Mouse (Mus musculus) adrenal gland, postnatal 36 days (tissue): ENCODE data around the gene Sox6. TPM values are rescaled to one million over a fixed set of nuclear protein-coding genes. Genes with fewer than 3 reads are reported as not detected.
A peak's percentile ranks its signal among the peaks of the same experiment; 100 is the strongest.

Experiments used
- DNase-seq, 2 experiments: peaks; one replicate each; pipeline ENCODE4 v3.0.0; 2021; ENCODE audit warnings: mixed read lengths in 1 of 2
- total RNA-seq, 2 experiments: library from RNA; stranded (reverse); gene quantifications; 2 replicates each; pipeline ENCODE4 v1.2.3; 2021

The Sox6 gene
- total RNA-seq, 2 experiments from 2014 or later, result 11.5 to 15.7 TPM

DNA sequence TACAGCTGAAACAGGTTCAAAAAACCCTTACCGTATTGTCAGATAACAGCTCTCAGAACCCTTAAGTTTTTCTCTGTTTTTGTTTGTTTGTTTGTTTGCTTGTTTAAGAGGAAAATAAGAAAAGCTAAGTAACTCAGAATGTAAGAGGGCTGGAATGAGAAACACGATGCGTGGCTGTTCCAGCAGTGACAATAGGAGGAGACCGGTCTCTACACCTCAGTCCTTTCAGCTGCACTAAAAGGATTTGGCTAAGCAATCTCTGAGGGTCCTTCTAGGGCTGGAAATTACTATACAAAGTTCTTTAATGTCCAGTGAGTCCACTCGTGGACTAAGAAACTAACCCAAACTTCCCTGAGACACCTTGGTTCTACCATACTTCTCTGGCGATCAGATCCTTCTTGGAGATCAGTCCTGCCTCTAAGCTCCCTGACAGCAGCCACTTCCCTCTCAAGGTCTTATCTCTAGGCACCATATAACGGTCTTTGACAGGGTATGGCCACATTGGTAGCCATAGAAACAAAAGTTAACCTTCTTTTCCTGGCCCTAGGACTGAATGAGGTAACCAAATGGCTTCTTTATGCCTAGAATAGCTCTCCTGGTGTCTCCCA, 488.3 kb downstream of the Sox6 start:
- DNase-seq, result no peak

DNA sequence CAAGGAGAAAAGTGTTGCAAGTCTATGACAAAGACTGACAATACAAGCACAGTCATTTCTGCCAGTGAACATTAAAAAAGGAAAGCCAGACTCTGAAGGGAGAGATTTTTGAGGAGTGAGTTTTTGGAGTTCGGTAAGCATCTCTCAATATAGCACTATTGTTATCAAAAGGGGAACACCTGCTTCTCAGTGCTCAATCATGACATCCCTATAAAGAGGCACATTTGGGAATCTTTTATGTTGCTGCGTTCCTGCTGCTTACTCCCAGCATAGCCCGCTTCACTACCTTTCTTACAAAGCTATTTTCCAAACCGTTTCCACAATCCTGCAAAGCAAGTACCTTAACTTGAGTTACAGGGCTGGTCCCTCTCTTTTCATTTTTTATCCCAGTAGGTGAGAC, 488.9 kb downstream of the Sox6 start:
- no peak for DNase-seq

DNA sequence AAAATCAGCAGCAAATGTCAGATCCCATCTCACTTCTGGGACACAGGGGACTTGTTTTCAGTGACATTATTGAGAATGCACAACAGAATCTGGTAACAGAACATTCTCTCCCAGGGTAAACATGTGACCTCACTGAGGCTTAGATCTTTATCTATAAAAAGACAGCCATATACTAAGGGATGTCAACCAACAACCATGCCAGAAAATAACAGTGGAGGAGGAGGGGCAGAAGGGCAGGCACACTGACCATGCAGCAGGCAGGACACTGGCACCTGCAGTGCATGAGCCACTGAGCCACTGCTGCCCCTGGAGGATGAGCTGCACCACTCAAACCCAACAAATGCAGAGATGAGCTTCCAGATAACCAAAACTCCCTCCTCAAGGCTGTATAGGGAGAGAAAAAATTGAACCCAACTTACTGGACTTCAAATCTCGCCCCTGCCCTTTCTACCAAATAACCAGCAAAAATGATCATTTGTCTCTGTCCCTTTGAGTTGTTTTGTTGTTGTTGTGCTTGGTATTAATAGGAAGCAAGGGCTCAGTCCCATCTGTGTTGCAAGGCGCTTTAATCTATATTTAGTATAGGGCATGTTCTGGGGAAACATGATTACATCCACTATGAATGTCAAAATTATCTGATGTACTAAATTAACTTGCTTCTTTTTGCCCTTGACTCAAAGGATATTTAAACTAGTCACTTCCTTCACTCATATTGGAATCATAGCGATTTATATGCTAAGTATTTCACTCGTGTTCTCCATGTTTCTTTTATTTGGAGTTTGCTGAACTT, 492.8 kb downstream of the Sox6 start:
- no peak for DNase-seq

DNA sequence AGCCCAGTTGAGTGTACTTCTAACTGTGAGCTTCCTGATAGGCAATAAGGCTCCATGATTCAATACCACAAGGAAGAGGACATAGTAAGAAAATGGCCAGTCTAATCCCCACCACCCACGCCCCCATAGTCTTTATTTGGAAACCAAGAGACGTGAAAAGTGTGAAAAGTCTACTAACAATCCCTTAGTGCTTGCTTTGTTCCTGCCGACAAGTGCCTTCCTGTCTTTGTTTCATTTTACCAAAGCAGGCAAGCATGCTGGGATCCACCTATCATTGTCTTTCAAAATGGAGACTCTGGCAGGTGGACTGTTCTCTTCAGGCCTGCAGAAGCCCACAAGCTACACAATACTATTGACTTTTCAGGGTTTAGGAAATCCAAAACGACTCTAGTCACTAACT, 495.0 kb downstream of the Sox6 start:
- no peak for DNase-seq

DNA sequence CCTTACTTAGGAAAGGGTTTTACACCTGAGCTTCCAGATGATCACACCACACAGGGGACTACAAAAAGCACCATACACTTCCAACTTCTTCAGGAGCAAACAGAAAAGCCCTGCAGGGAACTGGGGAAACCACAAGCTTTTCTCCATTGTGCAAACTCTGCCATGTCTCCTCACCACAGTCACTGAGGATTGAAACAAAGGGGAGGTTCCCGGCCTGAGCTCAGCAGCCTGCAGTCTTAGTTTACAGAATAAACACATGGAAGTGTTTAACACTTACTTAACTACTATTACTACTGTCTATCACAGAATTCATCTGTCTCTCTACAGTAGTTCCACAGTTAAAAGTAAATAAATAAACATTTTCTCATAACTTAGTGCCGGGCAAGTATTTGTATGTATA, 498.3 kb downstream of the Sox6 start:
- DNase-seq, result no peak

DNA sequence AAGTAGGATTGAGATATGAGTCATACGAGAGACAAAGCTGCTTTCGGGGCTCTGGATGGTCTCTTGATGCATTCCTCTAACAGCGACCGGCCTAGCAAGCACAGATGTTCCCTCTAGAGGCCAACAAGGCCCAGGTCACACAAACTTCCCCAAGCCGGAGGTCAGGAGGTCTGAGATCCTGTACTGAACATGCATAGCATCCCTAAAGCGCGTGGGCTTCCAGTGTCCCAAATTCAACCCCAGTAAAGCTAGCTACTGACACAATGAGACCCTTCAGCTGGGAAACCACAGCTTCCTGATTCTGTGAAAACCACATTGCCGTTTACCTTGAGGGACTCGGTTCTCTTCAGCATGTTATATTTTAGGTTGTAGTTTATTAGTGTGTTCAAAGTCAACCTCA, 499.6 kb downstream of the Sox6 start:
- no peak for DNase-seq

DNA sequence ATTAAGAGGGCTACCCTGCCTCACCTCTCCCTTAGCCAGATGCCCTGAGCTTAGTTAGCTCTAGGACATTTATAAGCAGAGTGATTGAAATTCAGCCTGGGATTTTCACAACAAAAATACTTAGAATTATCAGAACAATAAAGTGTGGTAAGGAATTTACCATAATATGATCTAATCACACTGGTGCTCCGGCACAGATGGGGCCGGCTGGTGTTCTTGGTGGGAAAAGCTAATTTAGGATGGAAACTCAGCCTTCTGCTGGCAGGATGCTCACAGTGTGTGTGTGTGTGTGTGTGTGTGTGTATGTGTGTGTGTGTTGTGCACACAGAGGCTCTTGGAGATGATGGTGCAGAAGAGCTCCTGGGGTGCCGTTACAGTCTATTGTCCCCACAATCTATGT, 501.0 kb downstream of the Sox6 start:
- no peak for DNase-seq

DNA sequence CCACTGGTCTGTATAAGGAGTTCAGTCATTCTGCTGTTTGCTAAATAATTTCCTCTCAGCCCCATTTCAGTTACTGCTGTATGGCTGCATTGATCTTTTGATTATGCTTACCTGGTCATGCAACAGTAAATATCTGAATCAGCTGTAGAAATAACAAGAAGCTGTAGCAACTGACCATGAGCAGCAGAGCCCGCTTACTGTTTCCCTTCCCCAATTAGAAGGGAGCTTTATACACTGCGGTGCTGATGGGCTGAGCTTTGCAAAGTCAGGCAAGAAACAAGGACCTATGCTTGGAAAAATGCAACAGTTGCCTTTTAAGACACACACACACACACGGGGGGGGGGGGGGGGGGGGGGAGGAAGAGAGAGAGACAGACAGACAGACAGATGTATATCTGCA, 502.1 kb downstream of the Sox6 start:
- no peak for DNase-seq

DNA sequence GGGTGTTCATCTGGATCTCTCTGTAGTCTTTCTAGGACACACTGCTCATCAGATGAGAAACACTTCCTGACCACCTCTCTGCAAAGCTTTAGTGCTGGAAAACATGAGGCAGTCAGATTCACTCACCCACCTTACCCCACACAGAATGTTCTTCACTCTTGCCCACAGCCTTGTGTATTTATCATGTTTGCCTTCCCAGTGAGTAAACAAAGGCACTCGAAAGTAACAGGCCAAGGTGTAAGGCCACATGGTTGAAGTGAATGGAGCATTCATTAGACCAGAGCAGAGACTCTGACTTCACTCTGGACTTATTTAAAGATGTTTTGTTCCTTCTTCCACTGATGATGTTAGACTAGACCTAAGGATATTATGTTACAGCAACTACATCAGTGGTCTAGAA, 506.7 kb downstream of the Sox6 start:
- no peak for DNase-seq

DNA sequence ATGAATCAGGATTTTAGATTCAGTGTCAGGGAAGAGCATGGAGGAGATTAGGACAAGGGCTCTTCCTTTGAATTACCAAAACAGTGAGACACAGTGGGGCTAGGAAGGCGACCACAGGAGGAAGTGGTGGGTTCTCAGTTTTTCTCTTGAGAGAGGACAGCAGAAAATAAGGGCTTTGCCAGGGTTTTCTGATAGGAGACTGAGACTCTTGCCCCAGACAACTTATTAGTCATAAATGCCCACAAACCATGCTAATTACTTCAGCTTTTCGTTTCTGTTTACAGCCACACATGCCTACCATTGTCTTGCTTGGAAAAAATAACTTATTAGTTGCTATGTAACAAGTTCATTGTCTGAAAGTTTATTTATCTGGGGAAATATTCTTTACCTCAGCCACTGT, 507.4 kb downstream of the Sox6 start:
- DNase-seq, result no peak

DNA sequence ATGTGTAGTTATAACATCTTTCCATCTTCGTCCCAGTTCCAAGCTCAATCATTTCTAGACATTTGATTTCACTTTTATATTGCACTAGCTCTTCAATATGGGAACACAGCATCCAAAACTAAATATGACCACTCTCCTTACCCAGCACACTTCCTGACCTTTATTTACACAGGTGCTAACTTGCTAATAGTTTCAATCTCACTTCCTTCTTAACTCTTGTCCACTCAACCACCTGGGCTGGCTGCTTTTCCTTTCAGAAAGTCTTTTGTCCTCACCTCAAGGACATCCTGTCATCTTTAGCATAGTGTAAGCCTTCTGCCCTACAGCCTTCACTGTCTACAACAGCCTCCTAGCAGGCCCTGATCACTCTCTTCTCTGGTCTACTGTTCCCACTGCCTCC, 520.9 kb downstream of the Sox6 start:
- DNase-seq, result no peak

DNA sequence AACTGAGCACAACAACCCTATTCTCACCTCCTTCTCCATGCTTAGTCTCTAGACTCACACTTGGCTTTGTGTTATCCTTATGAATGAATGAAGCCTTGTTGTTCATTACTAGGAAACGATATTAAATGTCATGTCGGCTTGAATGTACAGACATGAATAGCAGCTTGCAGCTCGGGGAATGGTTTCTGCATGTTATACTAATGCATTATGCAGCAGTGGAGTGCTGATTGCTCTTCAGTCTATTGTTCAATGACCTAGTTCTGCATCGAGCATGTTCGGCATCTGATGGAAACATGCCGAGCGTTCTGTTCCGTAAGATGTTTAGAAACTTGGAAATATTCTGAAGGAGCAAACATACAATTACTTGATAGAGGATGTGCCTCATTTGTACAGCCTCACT, 524.9 kb downstream of the Sox6 start:
- no peak for DNase-seq

DNA sequence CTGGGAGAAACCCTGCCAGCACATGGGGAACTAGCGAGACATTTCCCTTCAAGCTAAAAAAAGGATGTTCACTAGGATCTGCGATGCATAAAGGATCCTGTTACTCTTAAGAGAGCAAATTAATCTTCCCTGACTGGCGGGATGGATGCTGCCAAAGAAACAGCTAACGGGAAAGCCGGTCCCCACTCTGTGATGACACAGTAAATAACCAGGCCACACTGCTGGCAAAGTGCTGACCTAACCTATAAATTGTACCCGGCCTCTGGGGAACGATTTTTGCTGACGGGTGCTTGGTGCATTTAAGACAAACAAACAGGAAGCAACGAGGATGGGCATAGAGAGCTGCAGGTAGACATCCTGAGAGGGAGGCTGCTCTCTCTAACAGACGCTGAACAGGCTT, 526.8 kb downstream of the Sox6 start:
- no peak for DNase-seq

DNA sequence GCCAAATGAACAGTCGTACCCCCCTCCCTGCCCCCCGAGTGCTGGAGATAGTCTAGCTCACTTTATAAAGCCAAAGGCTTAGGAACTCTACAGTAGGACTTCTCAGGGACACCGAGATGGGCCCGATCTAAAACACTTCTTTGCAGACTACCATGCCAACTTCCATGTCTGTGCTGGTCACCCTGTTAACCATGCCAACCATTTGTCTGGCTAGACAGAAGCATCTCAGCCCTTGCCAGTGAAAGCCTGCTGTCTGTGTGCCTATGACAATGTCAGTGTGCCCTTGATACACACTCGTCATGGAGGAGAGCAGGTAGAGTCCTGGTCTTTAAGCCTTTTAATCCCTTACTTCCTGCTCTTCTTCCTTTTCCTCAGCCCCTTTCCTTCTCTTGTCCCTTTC, 527.5 kb downstream of the Sox6 start:
- DNase-seq, result no peak

DNA sequence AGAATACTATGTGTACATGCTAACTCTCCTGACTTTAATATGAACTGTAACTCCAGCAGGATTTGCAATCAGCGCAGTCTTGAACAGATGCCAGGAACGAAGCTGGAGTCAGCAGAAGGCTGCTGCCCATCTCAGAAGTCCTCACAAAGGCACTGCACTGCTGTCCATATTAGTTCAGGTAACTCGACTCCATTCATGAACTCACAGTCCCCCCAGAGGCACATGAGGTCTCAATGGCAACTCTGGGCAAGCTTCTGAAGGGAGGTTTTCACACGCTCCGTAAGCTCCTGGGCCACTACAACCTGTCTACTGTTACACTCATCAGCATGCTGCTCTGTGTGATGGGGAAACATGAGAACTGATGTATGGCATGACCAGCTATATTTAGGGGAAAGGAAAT, 528.6 kb downstream of the Sox6 start:
- no peak for DNase-seq

DNA sequence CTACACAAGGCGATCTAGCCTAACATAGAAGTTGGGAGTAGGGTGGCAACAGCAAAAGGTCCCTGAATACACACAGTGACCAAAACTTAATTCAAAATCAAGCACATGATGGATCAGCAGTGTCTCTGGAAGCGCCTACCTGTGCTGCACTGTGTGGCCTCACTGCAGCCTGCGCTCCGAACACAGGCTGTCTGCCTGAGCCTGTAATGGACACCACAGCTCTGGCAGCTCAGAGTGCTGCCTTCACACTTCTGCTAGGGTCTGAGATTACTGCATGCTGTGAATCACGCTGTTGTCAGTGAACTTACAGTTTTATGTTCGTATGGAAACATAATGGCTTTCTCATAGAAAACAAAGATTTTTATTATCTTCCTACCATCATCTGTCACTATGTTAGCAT, 532.2 kb downstream of the Sox6 start:
- DNase-seq, result no peak

DNA sequence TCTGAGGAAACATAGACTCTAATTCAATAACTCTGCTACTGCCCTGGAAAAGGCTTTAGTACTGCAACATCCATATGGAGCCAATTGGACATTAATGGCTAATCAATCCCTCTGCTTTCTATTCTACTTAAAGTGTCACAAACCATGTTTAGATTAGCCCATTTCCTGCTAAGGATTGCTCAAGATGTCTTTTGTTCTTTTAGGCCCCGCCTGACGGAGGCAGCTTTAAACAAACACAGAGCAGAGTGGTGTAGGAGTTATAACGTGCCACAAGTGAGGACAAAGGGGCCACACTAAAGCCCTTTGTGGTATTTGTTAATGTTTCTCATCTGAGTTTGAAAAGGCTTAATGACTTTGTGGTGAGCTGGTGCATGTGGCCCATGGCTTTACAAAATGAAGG, 537.1 kb downstream of the Sox6 start:
- no peak for DNase-seq

DNA sequence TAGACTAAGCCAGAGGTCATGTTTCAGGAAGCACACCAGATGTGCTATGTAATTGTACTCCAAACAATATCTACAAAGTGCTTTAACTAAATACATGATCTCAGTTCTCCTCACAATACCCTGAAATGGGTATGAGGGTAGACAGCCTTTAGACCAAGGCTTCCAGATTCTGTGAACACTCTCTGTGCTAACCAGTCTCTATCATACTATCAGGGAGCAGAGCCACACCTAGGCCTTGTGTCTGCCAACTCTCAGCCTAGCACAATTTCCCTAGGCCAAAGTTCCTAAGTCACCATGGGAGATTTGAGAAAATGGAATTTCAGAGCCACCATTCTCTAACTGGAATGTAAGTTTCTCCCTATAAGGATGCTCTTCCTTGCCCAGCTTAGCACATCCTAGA, 537.8 kb downstream of the Sox6 start:
- DNase-seq, result no peak

DNA sequence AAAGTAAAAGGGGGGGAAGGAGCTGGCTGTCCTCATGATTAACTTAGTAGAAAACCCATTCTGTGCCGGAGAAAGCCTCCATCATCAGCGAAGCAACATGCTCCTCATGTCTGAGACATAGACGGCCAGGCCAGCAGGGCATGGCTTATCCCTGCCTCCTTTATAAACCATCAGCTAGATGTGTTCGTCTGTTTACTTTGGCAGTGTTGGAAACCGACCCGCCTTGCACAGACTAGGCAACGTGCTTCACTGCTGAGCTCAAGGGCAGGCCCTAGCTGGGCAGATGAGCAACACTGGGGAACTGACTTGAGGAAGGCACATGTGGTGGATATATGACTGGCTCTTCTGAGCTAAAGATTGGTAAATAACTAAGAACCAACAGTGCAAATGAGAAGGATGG, 538.4 kb downstream of the Sox6 start:
- peak; percentile 45 to 47 for DNase-seq

DNA sequence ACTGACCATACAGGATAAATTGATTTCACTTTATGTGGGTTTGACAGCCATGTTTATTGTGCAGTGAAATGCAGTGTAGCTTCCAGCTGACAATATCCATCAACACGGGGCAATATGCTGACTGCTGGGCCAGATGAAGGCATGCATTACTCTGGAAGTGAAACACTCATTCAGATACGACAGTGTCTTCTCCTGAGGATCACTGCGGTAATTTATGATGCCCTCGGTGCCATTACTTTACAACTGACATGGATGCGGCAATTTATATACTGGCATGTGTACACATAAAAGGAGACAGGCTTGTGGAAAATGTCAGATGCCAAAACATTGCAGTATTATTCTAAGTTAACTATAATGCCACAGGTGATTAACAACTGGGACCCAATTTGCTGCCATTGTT, 546.9 kb downstream of the Sox6 start:
- DNase-seq, result no peak

DNA sequence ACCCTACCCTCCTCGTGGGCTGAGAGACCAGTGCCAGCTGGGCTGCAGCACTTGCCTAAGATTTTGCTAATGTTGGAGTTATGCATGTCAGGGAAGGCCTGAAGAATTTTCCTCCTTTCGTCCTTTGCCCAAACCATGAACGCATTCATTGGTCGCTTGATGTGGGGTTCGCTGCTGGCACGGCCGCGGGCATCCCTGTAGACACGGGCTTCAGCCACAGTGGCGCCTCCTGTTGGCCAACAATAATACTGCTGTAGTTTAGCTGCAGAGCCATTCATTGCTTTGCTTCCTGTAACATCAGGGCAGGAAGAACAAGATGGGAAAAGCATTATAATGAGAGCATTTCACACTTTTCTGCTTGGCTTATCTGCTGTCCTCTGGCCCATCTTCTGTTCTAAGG, 549.0 kb downstream of the Sox6 start:
- DNase-seq, result no peak

DNA sequence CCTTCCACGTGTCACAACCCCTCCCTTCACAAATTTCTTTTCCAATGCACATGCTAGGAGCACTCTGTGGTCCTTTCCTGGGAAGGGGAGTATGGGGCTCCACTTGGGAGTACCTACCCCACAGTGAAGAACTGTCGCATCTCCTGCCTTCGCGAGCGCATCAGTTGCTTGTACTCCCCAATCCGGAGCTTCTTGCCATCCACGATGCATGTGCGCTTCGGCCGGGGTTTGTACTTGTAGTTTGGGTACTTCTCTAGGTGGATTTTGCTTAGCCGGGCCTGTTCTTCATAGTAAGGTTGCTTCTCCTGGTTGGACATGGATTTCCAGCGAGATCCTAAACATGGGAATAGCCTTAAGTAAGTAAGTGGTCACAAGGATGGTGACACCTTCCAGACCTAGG, 552.2 kb downstream of the Sox6 start:
- no peak for DNase-seq

DNA sequence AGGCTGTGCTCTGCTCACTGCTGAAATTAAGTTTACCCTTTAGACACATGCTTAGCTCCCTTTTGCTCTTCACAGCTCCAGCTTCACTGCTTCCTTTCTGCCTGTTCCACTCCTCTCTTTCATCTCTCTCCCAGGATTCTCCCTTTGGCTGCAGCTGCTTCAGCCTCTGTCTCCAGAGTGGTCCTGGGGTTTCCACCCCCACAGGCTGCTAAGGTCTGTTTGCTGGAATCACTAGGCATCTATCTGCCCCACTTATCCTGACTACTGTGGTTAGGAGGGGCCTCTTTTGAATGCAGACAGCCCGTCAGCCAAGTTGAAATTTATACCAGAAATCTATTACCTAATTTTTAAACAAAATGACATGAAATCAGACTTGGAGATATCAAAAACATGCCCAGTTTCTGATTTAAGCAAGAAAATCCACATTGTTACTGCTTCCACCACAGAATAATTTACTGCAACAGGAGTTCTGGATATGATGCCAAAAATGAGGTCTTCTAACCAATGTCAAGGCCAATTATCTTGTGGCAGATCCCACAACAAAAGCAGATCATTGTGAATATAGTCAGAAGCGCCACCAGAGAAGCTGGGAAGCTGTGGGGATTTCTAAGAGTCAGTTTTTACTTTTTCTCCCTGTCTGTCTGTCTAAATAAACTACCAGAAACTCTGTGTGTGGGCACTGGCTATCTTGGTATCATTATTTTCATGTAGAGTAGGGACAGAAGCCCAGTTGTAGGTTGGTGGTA, 552.8 kb downstream of the Sox6 start:
- no peak for DNase-seq

DNA sequence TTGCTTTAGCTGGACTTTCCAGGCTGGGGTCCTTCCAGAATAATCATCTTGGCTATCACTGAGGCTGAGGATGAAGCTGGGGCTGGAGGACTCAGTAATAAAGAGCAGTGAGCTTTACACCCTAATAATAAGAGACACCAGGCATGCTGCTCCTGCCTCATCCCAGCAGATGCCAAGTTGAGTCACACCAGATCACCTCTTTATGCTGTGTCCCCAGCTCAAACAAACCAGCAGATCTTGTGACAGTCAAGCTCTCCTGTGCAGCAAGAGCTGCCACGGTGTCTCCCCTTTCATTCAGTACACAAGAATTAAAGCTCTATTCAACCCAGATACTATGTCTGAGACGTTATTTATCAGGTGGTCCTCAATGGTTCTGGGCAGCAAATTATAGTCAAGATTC, 560.8 kb downstream of the Sox6 start:
- no peak for DNase-seq
